Mouse (Mus musculus) kidney, postnatal 0 days (tissue): ENCODE results near the gene Nsun3. TPM values are rescaled to one million over a fixed set of nuclear protein-coding genes. Genes with fewer than 3 reads are reported as not detected.
A peak's percentile ranks its signal among the peaks of the same experiment; 100 is the strongest.
"Not testable (repeated sequence)": the region's sequence is repeated elsewhere in the genome, so short reads cannot be mapped to it uniquely, and the experiment has no call there.

Experiments
- ATAC-seq: fragments of 200-750 bp; cut with Nextera tagmentation; replicated peaks from 2 replicates; pipeline ENCODE4 v1.8.0; 2017; ENCODE audit warnings: low read depth, moderate number of reproducible peaks, moderate TSS enrichment, moderate library complexity; ENCODE audit not compliant: low FRiP score
- DNase-seq: peaks from one replicate; pipeline ENCODE4 v3.0.0-alpha.2; 2016; ENCODE audit warnings: low spot score
- H3K27ac ChIP-seq: fragments of 300-500 bp; sonication (generic); 2 replicates; pipeline ENCODE4 v1.5.1; 2014; ENCODE audit warnings: mild to moderate bottlenecking
- H3K27me3 ChIP-seq: fragments of 300-500 bp; sonication (generic); 2 replicates; pipeline ENCODE4 v1.6.1; 2014; ENCODE audit warnings: low read length, mixed read lengths; ENCODE audit not compliant: insufficient read depth
- H3K36me3 ChIP-seq: fragments of 300-500 bp; sonication (generic); 2 replicates; pipeline ENCODE4 v1.6.1; 2014; ENCODE audit warnings: low read length, mixed read lengths; ENCODE audit not compliant: insufficient read depth
- H3K4me1 ChIP-seq: fragments of 300-500 bp; sonication (generic); replicated peaks from 2 replicates; pipeline ENCODE4 v1.6.1; 2014; ENCODE audit warnings: antibody characterized with exemption, low read length, mixed read lengths; ENCODE audit not compliant: insufficient read depth
- H3K4me2 ChIP-seq: fragments of 300-500 bp; sonication (generic); 2 replicates; pipeline ENCODE4 v1.6.1; 2014; ENCODE audit warnings: mild to moderate bottlenecking, low read length, moderate library complexity, mixed read lengths
- H3K4me3 ChIP-seq: fragments of 300-500 bp; sonication (generic); replicated peaks from 2 replicates; pipeline ENCODE4 v1.5.1; 2014; ENCODE audit warnings: low read depth, low read length
- H3K9ac ChIP-seq: fragments of 300-500 bp; sonication (generic); 2 replicates; pipeline ENCODE4 v1.6.1; 2014; ENCODE audit warnings: low read depth, low read length
- H3K9me3 ChIP-seq: fragments of 300-500 bp; sonication (generic); replicated peaks from 2 replicates; pipeline ENCODE4 v1.6.1; 2016; ENCODE audit warnings: low read length, inconsistent platforms, mixed read lengths
- CTCF ChIP-seq: IDR thresholded peaks from 2 replicates; pipeline ENCODE4 v1.5.1; 2016; ENCODE audit warnings: antibody characterized with exemption, low read depth, mild to moderate bottlenecking, moderate library complexity
- WGBS: fragments of 180-500 bp; shearing (Covaris S2); extraction: QIAGEN DNeasy Blood & Tissue Kit; methylation state at CpG from one replicate; pipeline ENCODE4 v1.1.7; 2014; 5-methylcytosine and 5-hydroxymethylcytosine counted together
- microRNA-seq: library from miRNA; unstranded; fragments of <30 nt; microRNA quantifications from one replicate; pipeline ENCODE4, GENCODE M21; 2016
- polyA plus RNA-seq: library from polyadenylated mRNA; unstranded; fragments of >200 nt; fragmentation: Nextera tagmentation; extraction: Ambion mirVana; gene quantifications from 2 replicates; pipeline ENCODE4 v1.2.1, GENCODE M21; 2015

The Nsun3 gene
- polyA plus RNA-seq, 1 experiment from 2014 or later: 8.2 TPM

DNA sequence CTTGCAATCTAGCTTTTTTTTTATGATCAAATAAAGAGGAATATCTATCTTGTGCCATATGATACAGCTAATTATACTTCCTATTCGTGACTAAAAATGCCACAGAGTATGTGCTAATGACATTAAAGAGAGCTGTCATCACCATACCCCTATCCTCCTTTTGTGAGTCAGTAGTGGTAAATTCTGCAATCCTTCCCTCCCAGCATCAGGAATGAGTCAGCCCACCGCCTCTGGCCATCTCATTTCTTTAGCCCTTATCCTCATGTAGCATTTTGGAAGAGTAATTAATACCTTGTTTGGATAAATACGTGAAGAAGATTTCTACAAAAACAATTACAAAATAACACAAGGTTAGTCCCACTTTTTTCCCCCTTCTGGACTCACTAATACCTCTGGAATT is 56.8 kb downstream of the Nsun3 start:
- no peak overlapping the region for H3K4me3 ChIP-seq
- no peak overlapping the region for H3K9ac ChIP-seq
- 75% methylated on average over 3 of the region's 3 CpGs for WGBS
- no peak for DNase-seq
- no peak for TF ChIP-seq CTCF
- ATAC-seq: no peak
- H3K4me2 ChIP-seq: no peak overlapping the region
- H3K4me1 ChIP-seq: no peaks in the 10 kb centered on the region
- H3K36me3 ChIP-seq: no peaks in the 10 kb centered on the region; the same call in 1 of the 2 replicates
- no peaks in the 10 kb centered on the region for H3K9me3 ChIP-seq
- no peaks in the 10 kb centered on the region for H3K27me3 ChIP-seq
- H3K27ac ChIP-seq: no peak overlapping the region

DNA sequence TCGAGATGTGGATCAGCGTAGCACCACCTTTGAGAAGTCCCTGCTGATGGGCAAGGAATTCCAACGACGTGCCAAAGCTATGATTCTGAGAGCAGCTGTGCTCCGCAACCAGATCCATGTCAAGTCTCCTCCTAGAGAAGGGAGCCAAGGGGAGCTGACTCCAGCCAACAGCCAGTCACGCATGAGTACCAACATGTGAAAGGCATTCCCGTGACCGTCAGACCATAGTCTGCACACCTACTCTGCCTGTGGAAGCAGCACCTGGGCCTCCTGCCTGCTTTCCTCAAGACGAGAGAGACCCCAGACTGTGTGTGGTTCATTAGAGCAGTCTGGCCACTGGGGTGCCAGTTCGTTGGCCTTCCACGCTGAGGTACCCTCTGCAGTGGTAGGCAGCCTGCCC is 68.4 kb downstream of the Nsun3 start:
- DNase-seq, H3K27me3 ChIP-seq, H3K36me3 ChIP-seq, H3K9ac ChIP-seq, H3K9me3 ChIP-seq, H3K4me1 ChIP-seq, H3K4me3 ChIP-seq, H3K4me2 ChIP-seq, H3K27ac ChIP-seq: not testable (repeated sequence)
- 50% methylated on average over 8 of the region's 11 CpGs for WGBS
- ATAC-seq: peak; percentile 85

DNA sequence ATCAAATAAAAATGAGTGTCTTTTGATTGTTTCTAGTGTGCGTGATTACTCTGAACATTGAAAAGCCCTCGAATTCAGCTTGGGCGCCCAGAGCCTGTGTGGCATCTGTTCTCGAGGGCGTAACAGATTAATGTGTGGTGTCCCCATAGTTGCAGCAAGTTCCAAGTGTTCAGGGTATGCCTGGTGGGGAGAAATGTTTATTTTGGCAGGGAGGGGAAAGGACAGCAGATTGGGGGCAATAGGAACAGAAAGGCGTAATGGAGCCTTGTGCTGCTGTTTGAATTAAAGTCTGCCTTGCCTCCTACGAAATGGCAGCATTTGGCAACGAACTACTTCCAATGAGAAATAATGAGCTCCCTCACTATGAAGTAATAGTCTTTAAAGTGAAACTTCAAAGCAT is 96.2 kb downstream of the Nsun3 start:
- H3K27ac ChIP-seq: no peak overlapping the region
- H3K4me1 ChIP-seq: no peaks in the 10 kb centered on the region
- no peaks in the 10 kb centered on the region for H3K9me3 ChIP-seq
- no peak for TF ChIP-seq CTCF
- H3K4me3 ChIP-seq: no peak overlapping the region
- ATAC-seq (no peak), DNase-seq (no peak)
- H3K9ac ChIP-seq: no peak overlapping the region
- H3K36me3 ChIP-seq: no peaks in the 10 kb centered on the region
- 51% methylated on average over 8 of the region's 8 CpGs for WGBS
- no peaks in the 10 kb centered on the region for H3K27me3 ChIP-seq
- no peak overlapping the region for H3K4me2 ChIP-seq

DNA sequence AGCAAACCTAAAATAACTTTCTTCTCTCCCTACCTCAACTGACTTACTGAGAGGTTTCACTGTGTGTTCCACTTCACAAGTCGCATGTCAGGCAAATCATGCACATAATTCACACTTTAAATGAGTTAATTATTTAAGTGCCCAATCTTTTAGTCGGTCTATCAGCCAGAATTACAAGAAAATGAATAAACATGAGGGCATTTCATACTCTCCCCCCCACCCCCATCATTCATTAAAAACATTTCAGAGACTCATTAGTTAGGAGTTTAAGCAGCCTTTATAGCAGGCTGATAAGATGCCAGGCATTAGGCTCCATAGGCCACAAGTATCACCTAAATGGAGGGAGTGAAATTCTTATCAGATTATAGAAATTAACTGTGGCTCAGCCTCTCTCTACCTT is 100.5 kb downstream of the Nsun3 start:
- 46% methylated on average over 2 of the region's 2 CpGs for WGBS
- H3K4me1 ChIP-seq: no peaks in the 10 kb centered on the region
- H3K9me3 ChIP-seq: no peaks in the 10 kb centered on the region
- no peak overlapping the region for H3K4me3 ChIP-seq
- no peaks in the 10 kb centered on the region for H3K27me3 ChIP-seq
- H3K4me2 ChIP-seq: no peak overlapping the region
- ATAC-seq (no peak), DNase-seq (no peak)
- H3K36me3 ChIP-seq: no peaks in the 10 kb centered on the region
- no peak overlapping the region for H3K27ac ChIP-seq
- TF ChIP-seq CTCF: no peak
- H3K9ac ChIP-seq: no peak overlapping the region

DNA sequence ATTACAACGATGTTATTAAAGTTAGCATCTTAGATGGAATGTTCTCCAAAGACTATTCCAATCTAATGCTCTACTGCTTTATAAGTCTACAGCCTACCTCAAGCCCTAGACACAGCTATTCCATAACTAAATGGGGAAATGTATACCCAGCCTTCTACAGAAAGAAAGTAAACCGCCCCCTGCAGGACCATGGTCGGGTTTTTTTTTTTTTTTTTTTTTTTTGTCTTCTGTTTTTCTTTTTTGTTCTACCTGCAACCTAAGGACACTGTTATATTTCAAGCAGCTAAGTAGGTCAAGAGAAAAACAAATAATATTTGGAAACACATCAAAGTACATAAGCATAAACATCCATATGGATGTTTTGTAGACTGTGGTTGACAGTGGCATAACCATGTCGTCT is 101.1 kb downstream of the Nsun3 start:
- ATAC-seq: no peak
- Histone ChIP-seq H3K36me3 (no peaks in the 10 kb centered on the region), H3K9me3 (no peaks in the 10 kb centered on the region), H3K27ac (no peak overlapping the region), H3K4me2 (no peak overlapping the region), H3K4me1 (no peaks in the 10 kb centered on the region), H3K27me3 (no peaks in the 10 kb centered on the region), H3K4me3 (no peak overlapping the region), H3K9ac (no peak overlapping the region)
- no peak for DNase-seq
- no peak for TF ChIP-seq CTCF
- WGBS: 61% methylated on average over 4 of the region's 4 CpGs

Small RNA genes lying within 50 kb of the gene (microRNA-seq; reads per million reads assigned to microRNA genes)
- gene Gm25986: not detected

Other genes with a start within 250 kb of the Nsun3 start
- 0.16 and 0.23 TPM in 2 replicates for gene Stx19, start 27.9 kb upstream of the Nsun3 start, polyA plus RNA-seq
- gene Arl13b, start 60.2 kb upstream of the Nsun3 start, polyA plus RNA-seq: 18.9 and 21.3 TPM in 2 replicates
- 41.4 and 41.5 TPM in 2 replicates for gene Pros1, start 67.5 kb upstream of the Nsun3 start, polyA plus RNA-seq